Mouse (Mus musculus) olfactory bulb, adult 2 months (tissue): ENCODE data around the gene Hibadh. TPM values are rescaled to one million over a fixed set of nuclear protein-coding genes. Genes with fewer than 3 reads are reported as not detected.

Experiments used
- H3K27ac ChIP-seq: fragments of 200-500 bp; 2 replicates; pipeline ENCODE4 v1.5.1; 2012; ENCODE audit warnings: low read depth, low read length; ENCODE audit not compliant: insufficient read depth
- H3K4me1 ChIP-seq: fragments of 200-500 bp; 2 replicates; pipeline ENCODE4 v1.6.1; 2012; ENCODE audit warnings: low read length; ENCODE audit not compliant: control insufficient read depth, insufficient read depth
- H3K4me3 ChIP-seq: fragments of 200-500 bp; 2 replicates; pipeline ENCODE4 v1.5.1; 2012; ENCODE audit warnings: mild to moderate bottlenecking, low read depth, low read length, moderate library complexity; ENCODE audit not compliant: insufficient read depth
- CTCF ChIP-seq: fragments of 200-500 bp; IDR thresholded peaks from 2 replicates; pipeline ENCODE4 v1.5.1; 2012; ENCODE audit warnings: low read depth, mild to moderate bottlenecking, low read length, moderate library complexity; ENCODE audit not compliant: insufficient read depth
- POLR2A ChIP-seq: fragments of 200-500 bp; IDR thresholded peaks from 2 replicates; pipeline ENCODE4 v1.6.1; 2012; ENCODE audit warnings: mild to moderate bottlenecking, low read depth, low read length, moderate library complexity; ENCODE audit not compliant: insufficient read depth
- WGBS: fragments of 180-500 bp; shearing (Covaris S2); methylation state at CpG from one replicate; pipeline ENCODE4 v1.1.7; 2018; 5-methylcytosine and 5-hydroxymethylcytosine counted together
- polyA plus RNA-seq: library from polyadenylated mRNA; stranded (reverse); fragments of >200 nt; gene quantifications from 2 replicates; pipeline ENCODE4 v1.2.4, GENCODE M21; 2012; ENCODE audit warnings: low replicate concordance; ENCODE audit not compliant: missing spikeins, insufficient read depth, insufficient read length

The Hibadh gene
- polyA plus RNA-seq, 1 experiment = not detected

- Histone ChIP-seq H3K4me1 (peaks cover 2% of the 10 kb centered on the region; the same call in 1 of the 2 replicates), H3K4me3 (no peak overlapping the region), H3K27ac (peak overlapping the region; percentile 88)
- TF ChIP-seq POLR2A = no peak
- TF ChIP-seq CTCF = no peak
- 70% methylated on average over 3 of the region's 3 CpGs for WGBS
Measured at GRCm38 (mm10) chr6:52641076-52641475, 887 bp upstream of the Hibadh start.

DNA sequence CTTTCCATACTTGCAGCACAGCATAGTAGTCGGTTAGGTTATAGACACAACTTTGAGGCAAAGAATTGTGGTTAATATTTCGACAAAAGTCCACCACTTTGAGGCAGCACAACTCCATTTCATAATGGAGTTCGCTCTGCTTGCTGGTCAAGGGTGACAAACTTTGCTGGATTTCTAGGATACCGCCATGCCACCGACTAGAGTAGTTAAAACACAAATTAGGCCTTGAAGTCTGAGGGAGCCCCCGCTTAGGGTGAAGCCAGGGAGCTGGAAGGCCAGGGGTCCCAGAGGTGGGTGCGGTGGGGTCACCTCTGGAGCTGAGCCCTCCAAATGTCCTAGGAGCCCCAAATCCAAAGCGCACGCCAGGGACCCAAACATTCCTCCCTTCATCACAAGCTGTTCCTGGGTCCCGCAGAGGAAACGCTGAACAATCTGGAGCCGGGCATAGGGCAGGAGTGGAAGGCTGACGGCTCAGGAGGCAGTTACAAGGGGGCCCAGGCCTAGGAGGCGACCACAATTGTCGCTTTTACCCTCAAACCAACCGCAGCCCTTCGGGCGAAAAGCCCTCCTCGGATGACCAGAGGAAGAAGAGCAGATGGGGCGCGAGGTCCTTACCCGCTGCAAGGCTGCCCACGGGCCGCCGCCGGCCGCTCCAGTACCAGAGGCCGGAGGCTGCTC lies 504 bp downstream of the Hibadh start:
- TF ChIP-seq POLR2A (no peak), CTCF (no peak)
- 1% methylated on average over 28 of the region's 28 CpGs for WGBS
- Histone ChIP-seq H3K4me3 (peak overlapping the region; percentile 59), H3K4me1 (peaks cover 2% of the 10 kb centered on the region; the same call in 1 of the 2 replicates), H3K27ac (peak overlapping the region; percentile 0; the same call in 1 of the 2 replicates)

- 65% methylated on average over 1 of the region's 1 CpGs for WGBS
- no peak for TF ChIP-seq POLR2A
- TF ChIP-seq CTCF = no peak
- no peak overlapping the region for H3K4me3 ChIP-seq
- H3K4me1 ChIP-seq = peaks cover 2% of the 10 kb centered on the region; the same call in 1 of the 2 replicates
- H3K27ac ChIP-seq = no peak overlapping the region
Measured at GRCm38 (mm10) chr6:52638471-52639185, 1.6 kb downstream of the Hibadh start.

GRCm38 (mm10) chr6:52637337-52637736 lies 2.9 kb downstream of the Hibadh start:
- H3K27ac ChIP-seq = no peak overlapping the region
- no peak overlapping the region for H3K4me3 ChIP-seq
- H3K4me1 ChIP-seq = peaks cover 2% of the 10 kb centered on the region; the same call in 1 of the 2 replicates
- TF ChIP-seq POLR2A (no peak), CTCF (no peak)
- 95% methylated on average over 4 of the region's 4 CpGs for WGBS

DNA sequence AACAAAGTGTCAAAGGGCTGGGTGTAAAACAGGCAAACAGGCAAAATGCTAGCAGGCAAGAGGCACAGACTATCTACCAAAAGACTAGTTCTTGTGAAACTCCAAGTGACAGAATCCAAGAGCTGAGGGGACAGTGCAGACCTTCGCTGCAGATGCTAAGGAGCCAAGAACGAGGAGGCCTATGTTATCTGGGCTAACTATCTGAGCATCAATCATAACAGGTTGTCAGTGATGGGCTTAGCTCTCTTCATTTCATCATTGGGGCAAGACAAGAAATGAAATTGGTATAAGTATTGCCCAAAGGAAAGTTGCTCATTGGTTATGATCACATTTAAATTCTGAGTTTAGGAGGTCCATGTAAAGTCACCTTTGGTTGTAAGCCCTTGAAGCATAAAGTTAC lies 4.8 kb downstream of the Hibadh start:
- no peak overlapping the region for H3K4me3 ChIP-seq
- no peaks in the 10 kb centered on the region for H3K4me1 ChIP-seq
- no peak overlapping the region for H3K27ac ChIP-seq
- WGBS = 95% methylated on average over 2 of the region's 2 CpGs
- TF ChIP-seq CTCF (no peak), POLR2A (no peak)

- TF ChIP-seq POLR2A = no peak
- TF ChIP-seq CTCF = no peak
- no peaks in the 10 kb centered on the region for H3K4me1 ChIP-seq
- H3K27ac ChIP-seq = no peak overlapping the region
- H3K4me3 ChIP-seq = no peak overlapping the region
- 91% methylated on average over 4 of the region's 4 CpGs for WGBS
Measured at GRCm38 (mm10) chr6:52630625-52631024, 9.6 kb downstream of the Hibadh start.

GRCm38 (mm10) chr6:52629180-52629579 lies 11.0 kb downstream of the Hibadh start:
- Histone ChIP-seq H3K4me3 (no peak overlapping the region), H3K27ac (no peak overlapping the region), H3K4me1 (no peaks in the 10 kb centered on the region)
- WGBS = 95% methylated on average over 4 of the region's 4 CpGs
- no peak for TF ChIP-seq POLR2A

DNA sequence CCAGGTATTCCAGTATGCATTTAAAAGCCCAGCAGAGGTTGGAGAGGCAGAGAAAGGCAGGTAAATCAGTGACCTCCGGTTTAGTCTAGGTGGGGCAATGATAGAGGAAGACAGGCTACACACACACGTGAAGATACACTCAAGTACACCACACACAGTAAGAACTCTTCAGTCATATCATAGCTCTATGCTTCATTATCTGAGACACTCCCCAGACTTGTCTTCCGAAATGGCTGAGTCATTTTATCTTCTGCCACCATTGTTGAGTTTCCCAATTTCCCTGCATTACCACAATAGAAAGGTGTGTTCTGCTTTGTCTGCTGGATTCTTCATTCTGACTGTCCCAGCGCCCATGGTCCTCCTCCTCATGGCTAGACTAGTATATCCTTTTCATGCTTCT lies 13.5 kb downstream of the Hibadh start:
- WGBS = 99% methylated on average over 4 of the region's 4 CpGs
- Histone ChIP-seq H3K27ac (no peak overlapping the region), H3K4me3 (no peak overlapping the region), H3K4me1 (no peaks in the 10 kb centered on the region)
- TF ChIP-seq POLR2A = no peak
- no peak for TF ChIP-seq CTCF

DNA sequence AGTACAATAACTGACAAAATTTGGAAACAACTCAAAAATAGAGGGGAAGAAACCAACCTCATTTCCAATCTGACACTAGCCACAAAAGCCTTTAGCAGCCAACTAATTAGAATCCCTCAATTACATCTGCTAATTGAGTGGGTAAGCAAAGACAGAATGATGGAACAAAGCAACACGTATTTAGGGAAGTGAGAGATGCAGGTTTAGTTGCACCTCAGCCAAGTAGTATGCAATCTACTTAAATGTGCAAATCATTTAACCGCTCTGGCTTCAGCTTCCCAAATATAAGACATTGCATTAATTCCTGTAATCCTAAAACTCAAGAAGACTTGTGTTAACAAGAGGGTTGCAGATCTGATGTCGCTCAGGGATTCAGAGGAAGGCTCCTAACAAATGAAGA lies 16.4 kb downstream of the Hibadh start:
- no peak overlapping the region for H3K27ac ChIP-seq
- no peak overlapping the region for H3K4me3 ChIP-seq
- TF ChIP-seq POLR2A (no peak), CTCF (no peak)
- H3K4me1 ChIP-seq = no peaks in the 10 kb centered on the region
- 65% methylated on average over 3 of the region's 3 CpGs for WGBS
